Mouse (Mus musculus) lung, embryonic 16.5 days (tissue): ENCODE results near the gene Espl1. TPM values are rescaled to one million over a fixed set of nuclear protein-coding genes. Genes with fewer than 3 reads are reported as not detected.

Source experiments
- ATAC-seq: fragments of 200-750 bp; cut with Nextera tagmentation; 2 replicates; pipeline ENCODE4 v1.8.0; 2017; ENCODE audit warnings: low read depth, mild to moderate bottlenecking, moderate library complexity
- H3K27ac ChIP-seq: fragments of 300-500 bp; sonication (generic); 2 replicates; pipeline ENCODE4 v1.5.1; 2014; ENCODE audit warnings: mild to moderate bottlenecking, control low read depth, low read length
- H3K27me3 ChIP-seq: fragments of 300-500 bp; sonication (generic); 2 replicates; pipeline ENCODE4 v1.6.1; 2014; ENCODE audit warnings: low read depth, low read length, mixed read lengths; ENCODE audit not compliant: control insufficient read depth, insufficient read depth
- H3K36me3 ChIP-seq: fragments of 300-500 bp; sonication (generic); 2 replicates; pipeline ENCODE4 v1.6.1; 2014; ENCODE audit warnings: low read length; ENCODE audit not compliant: control insufficient read depth, insufficient read depth
- H3K4me1 ChIP-seq: fragments of 300-500 bp; sonication (generic); replicated peaks from 2 replicates; pipeline ENCODE4 v1.6.1; 2014; ENCODE audit warnings: low read length, mixed read lengths; ENCODE audit not compliant: control insufficient read depth, insufficient read depth
- H3K4me2 ChIP-seq: fragments of 300-500 bp; sonication (generic); 2 replicates; pipeline ENCODE4 v1.6.1; 2014; ENCODE audit warnings: low read depth, low read length, control low read depth
- H3K4me3 ChIP-seq: fragments of 300-500 bp; sonication (generic); 2 replicates; pipeline ENCODE4 v1.5.1; 2014; ENCODE audit warnings: mild to moderate bottlenecking, low read length, control low read depth
- H3K9ac ChIP-seq: fragments of 300-500 bp; sonication (generic); 2 replicates; pipeline ENCODE4 v1.6.1; 2014; ENCODE audit warnings: low read length, control low read depth
- H3K9me3 ChIP-seq: fragments of 300-500 bp; sonication (generic); 2 replicates; pipeline ENCODE4 v1.6.1; 2016; ENCODE audit warnings: low read length; ENCODE audit not compliant: control insufficient read depth
- WGBS: fragments of 180-500 bp; shearing (Covaris S2); extraction: QIAGEN DNeasy Blood & Tissue Kit; methylation state at CpG from one replicate; pipeline ENCODE4 v1.1.7; 2014; 5-methylcytosine and 5-hydroxymethylcytosine counted together
- polyA plus RNA-seq: library from polyadenylated mRNA; unstranded; fragments of >200 nt; fragmentation: Nextera tagmentation; extraction: Ambion mirVana; gene quantifications from 2 replicates; pipeline ENCODE4 v1.2.1, GENCODE M21; 2015

Gene Espl1
- polyA plus RNA-seq, 1 experiment from 2014 or later = 30.6 TPM

- 67% methylated on average over 3 of the region's 3 CpGs for WGBS
- Histone ChIP-seq H3K4me1 (peaks cover 15% of the 10 kb centered on the region), H3K27me3 (no peaks in the 10 kb centered on the region), H3K4me3 (no peak overlapping the region), H3K9me3 (no peaks in the 10 kb centered on the region), H3K9ac (no peak overlapping the region), H3K36me3 (peaks cover 5% of the 10 kb centered on the region), H3K27ac (no peak overlapping the region), H3K4me2 (no peak overlapping the region)
- no peak for ATAC-seq
These were observed 12.4 kb upstream of the Espl1 start for GRCm38 (mm10) chr15:102283648-102284047.

DNA sequence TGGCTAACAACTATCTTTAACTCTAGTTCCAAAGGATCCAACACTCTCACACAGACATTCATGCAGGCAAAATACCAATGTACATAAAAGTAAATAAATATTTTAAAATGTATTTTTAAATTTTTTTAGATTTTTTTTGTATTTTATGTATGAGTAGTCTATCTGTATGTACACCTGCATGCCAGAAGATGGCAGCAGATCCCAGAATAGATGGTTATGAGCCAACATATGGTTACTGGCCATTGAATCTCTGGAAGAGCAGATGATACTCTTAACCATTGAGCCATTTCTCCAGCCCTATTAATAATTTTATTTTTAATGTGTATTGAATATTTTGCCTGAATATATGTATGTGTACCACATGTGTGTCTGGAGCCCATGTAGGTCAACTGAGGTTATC lies 8.7 kb upstream of the Espl1 start:
- H3K9me3 ChIP-seq = no peaks in the 10 kb centered on the region
- no peak overlapping the region for H3K9ac ChIP-seq
- H3K4me3 ChIP-seq = no peak overlapping the region
- ATAC-seq = peak; percentile 44; the same call in 1 of the 2 replicates
- 0 out of 2 replicates have a peak, but pooled peaks cover 2% of the 10 kb centered on the region for H3K4me1 ChIP-seq
- no peaks in the 10 kb centered on the region for H3K36me3 ChIP-seq
- no peak overlapping the region for H3K27ac ChIP-seq
- H3K4me2 ChIP-seq = no peak overlapping the region
- H3K27me3 ChIP-seq = no peaks in the 10 kb centered on the region

- H3K9me3 ChIP-seq = no peaks in the 10 kb centered on the region
- H3K9ac ChIP-seq = peak overlapping the region; percentile 78
- WGBS = 3% methylated on average over 24 of the region's 24 CpGs
- peak overlapping the region; percentile 79 for H3K4me3 ChIP-seq
- peak overlapping the region; percentile 89 for H3K4me2 ChIP-seq
- peaks cover 20% of the 10 kb centered on the region for H3K36me3 ChIP-seq
- H3K4me1 ChIP-seq = peaks cover 5% of the 10 kb centered on the region; the same call in 1 of the 2 replicates
- H3K27ac ChIP-seq = peak overlapping the region; percentile 36; the same call in 1 of the 2 replicates
- H3K27me3 ChIP-seq = no peaks in the 10 kb centered on the region
- ATAC-seq = peak; percentile 50
These were observed 421 bp downstream of the Espl1 start for GRCm38 (mm10) chr15:102296368-102297006.

- ATAC-seq = peak; percentile 91
- Histone ChIP-seq H3K27ac (no peak overlapping the region), H3K36me3 (peaks cover 49% of the 10 kb centered on the region), H3K4me1 (no peaks in the 10 kb centered on the region), H3K27me3 (no peaks in the 10 kb centered on the region), H3K4me2 (no peak overlapping the region), H3K9me3 (no peaks in the 10 kb centered on the region), H3K4me3 (no peak overlapping the region), H3K9ac (no peak overlapping the region)
- 59% methylated on average over 6 of the region's 6 CpGs for WGBS
These were observed 6.5 kb downstream of the Espl1 start for GRCm38 (mm10) chr15:102302542-102302941.

DNA sequence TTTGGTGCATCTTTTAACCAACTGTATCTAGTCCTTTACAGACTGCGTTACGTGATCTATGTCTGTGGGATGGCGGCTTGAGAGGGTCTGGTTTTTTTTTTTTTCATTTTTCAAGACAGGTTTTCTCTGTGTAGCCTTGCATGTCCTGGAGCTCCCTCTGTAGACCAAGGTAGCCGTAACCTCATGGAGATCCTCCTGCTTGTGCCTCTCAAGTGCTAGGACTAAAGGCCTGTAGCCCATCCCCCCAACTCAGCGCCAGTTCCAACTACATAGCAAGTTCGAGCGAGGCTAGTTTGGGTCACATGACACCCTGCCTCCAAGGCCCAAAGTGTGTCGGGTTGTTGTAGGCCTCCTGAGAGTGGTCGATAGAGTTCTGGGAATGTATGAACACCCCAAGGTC lies 12.7 kb downstream of the Espl1 start:
- Histone ChIP-seq H3K4me1 (no peaks in the 10 kb centered on the region), H3K9me3 (no peaks in the 10 kb centered on the region), H3K9ac (no peak overlapping the region), H3K4me2 (no peak overlapping the region), H3K27ac (no peak overlapping the region), H3K4me3 (no peak overlapping the region), H3K27me3 (no peaks in the 10 kb centered on the region), H3K36me3 (peaks cover 42% of the 10 kb centered on the region)
- 80% methylated on average over 9 of the region's 9 CpGs for WGBS
- no peak for ATAC-seq

DNA sequence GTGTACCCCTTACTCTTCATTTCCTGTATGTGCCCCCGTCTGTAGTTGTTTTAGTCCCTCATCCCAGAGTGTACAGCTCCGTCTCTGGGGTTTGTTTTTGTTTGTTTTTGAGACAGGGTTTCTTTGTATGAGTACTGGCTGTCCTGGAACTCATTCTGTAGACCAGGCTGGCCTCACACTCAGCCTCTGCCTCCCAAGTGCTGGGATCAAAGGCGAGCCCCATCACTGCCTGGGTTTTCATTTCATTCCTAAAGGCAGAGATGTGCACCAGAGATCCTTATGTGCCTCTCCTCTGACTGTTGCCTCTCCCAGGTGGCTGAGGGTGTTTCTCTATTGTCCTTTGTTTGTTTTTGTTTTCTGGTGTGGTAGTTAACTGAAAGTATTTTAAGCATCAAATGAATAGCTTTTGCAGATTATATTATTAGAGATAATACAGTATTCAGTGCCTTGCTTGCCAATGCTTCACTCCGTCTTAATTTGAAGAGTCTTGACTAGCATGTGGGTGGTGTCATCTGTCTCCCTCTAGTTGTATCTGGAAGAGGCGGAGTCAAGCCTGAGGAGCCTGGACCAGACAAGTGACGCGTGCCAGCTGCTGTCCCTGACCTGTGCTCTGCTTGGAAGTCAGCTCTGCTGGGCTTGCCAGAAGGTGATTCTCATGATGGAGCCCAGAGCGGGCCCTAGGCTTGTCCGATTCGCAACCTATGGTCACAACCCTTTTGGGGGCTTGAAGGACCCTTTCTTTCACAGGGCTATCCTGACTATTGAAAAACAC lies 14.2 kb downstream of the Espl1 start:
- ATAC-seq = peak; percentile 96
- H3K9me3 ChIP-seq = no peaks in the 10 kb centered on the region
- no peak overlapping the region for H3K4me3 ChIP-seq
- H3K4me2 ChIP-seq = no peak overlapping the region; the same call in 1 of the 2 replicates
- no peak overlapping the region for H3K9ac ChIP-seq
- WGBS = 36% methylated on average over 10 of the region's 10 CpGs
- H3K36me3 ChIP-seq = peaks cover 33% of the 10 kb centered on the region
- no peaks in the 10 kb centered on the region for H3K4me1 ChIP-seq
- H3K27me3 ChIP-seq = no peaks in the 10 kb centered on the region
- H3K27ac ChIP-seq = peak overlapping the region; percentile 76

DNA sequence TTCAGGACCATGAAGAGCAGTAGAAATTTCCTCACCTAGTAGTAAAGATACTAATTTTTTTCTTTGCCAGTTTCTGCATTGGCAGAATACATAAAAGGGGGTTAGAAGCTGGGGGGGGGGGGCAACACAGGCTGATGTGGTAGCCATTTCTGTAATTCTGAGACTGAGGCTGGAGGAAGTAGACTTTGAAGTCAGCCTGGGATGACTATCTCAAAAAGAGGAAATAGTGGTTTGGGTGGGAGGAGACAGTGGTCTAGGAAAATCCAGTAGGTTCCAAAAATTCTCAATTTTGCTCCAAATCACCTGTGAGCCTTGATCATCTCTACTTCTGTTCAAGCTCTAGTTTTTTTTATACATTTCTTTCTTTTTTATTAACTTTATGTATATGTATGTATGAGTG lies 15.4 kb downstream of the Espl1 start:
- H3K9ac ChIP-seq = no peak overlapping the region
- H3K36me3 ChIP-seq = peaks cover 31% of the 10 kb centered on the region
- no peak for ATAC-seq
- H3K4me2 ChIP-seq = no peak overlapping the region
- no peak overlapping the region for H3K4me3 ChIP-seq
- H3K9me3 ChIP-seq = no peaks in the 10 kb centered on the region
- H3K27me3 ChIP-seq = no peaks in the 10 kb centered on the region
- H3K4me1 ChIP-seq = no peaks in the 10 kb centered on the region
- H3K27ac ChIP-seq = no peak overlapping the region

- no peaks in the 10 kb centered on the region for H3K9me3 ChIP-seq
- H3K4me1 ChIP-seq = no peaks in the 10 kb centered on the region
- H3K4me3 ChIP-seq = no peak overlapping the region
- no peak for ATAC-seq
- H3K4me2 ChIP-seq = no peak overlapping the region
- H3K36me3 ChIP-seq = peaks cover 36% of the 10 kb centered on the region
- H3K27ac ChIP-seq = no peak overlapping the region
- H3K27me3 ChIP-seq = no peaks in the 10 kb centered on the region
- H3K9ac ChIP-seq = no peak overlapping the region
- WGBS = 92% methylated on average over 8 of the region's 8 CpGs
These were observed 19.2 kb downstream of the Espl1 start for GRCm38 (mm10) chr15:102315292-102315691.

DNA sequence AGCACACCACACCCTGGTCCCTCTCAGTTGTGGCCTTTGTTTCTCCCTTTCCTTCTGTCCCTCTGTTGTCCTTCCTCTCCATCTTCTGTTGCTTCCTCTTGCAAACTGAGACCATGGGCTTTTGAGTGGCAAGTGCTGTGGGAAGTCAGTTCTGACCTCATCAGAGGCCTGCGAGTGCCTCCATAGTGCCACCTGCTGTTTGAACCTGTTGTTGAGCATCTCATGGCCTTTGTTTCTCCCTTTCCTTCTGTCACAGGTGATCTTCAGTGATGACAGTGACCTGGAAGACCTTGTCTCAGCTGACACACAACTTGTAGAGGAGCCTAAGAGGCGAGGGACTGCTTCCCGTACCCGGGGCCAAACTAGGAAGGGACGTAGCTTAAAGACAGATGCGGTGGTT lies 20.2 kb downstream of the Espl1 start:
- Histone ChIP-seq H3K4me2 (no peak overlapping the region), H3K9ac (no peak overlapping the region), H3K4me1 (no peaks in the 10 kb centered on the region), H3K27ac (no peak overlapping the region), H3K27me3 (no peaks in the 10 kb centered on the region), H3K9me3 (no peaks in the 10 kb centered on the region), H3K36me3 (peaks cover 37% of the 10 kb centered on the region), H3K4me3 (no peak overlapping the region)
- 88% methylated on average over 6 of the region's 6 CpGs for WGBS
- ATAC-seq = 0 out of 2 replicates have a peak, but pooled peaks have one; percentile 36
